Mouse (Mus musculus) MEL (cell line): ENCODE data around the gene 4930415L06Rik.

Experiments
- CTCF ChIP-seq, 3 experiments: IDR thresholded peaks in 2 of 3; conservative IDR thresholded peaks in 1 of 3; 2 replicates each; pipeline ENCODE4 v1.5.1; 2011 to 2012; ENCODE audit warnings: low read length in 3 of 3, low read depth in 2 of 3, mild to moderate bottlenecking in 2 of 3, improper control_type of control experiment in 1 of 3, inconsistent platforms in 1 of 3, mixed read lengths in 1 of 3, moderate library complexity in 1 of 3; ENCODE audit not compliant: control insufficient read depth in 1 of 3, insufficient read depth in 1 of 3, poor library complexity in 1 of 3, severe bottlenecking in 1 of 3
- E2F4 ChIP-seq: IDR thresholded peaks from 2 replicates; pipeline ENCODE4 v1.6.1; 2011; ENCODE audit warnings: low read depth, low read length, improper control_type of control experiment, borderline replicate concordance
- ELF1 ChIP-seq: IDR thresholded peaks from 2 replicates; pipeline ENCODE4 v1.6.1; 2014; ENCODE audit warnings: low read depth, mild to moderate bottlenecking, inconsistent platforms, low read length, improper control_type of control experiment, moderate library complexity
- EP300 ChIP-seq, 2 experiments: IDR thresholded peaks; 2 replicates each; pipeline ENCODE4 v1.6.1; 2011; ENCODE audit warnings: improper control_type of control experiment in 2 of 2, low read length in 2 of 2, low read depth in 1 of 2, mild to moderate bottlenecking in 1 of 2
- GABPA ChIP-seq: IDR thresholded peaks from 2 replicates; pipeline ENCODE4 v1.6.1; 2012; ENCODE audit warnings: low read depth, mild to moderate bottlenecking, inconsistent platforms, low read length, improper control_type of control experiment, moderate library complexity
- GATA1 ChIP-seq: IDR thresholded peaks from 2 replicates; pipeline ENCODE4 v1.6.1; 2011; ENCODE audit warnings: low read depth, low read length, improper control_type of control experiment
- JUND ChIP-seq: IDR thresholded peaks from 2 replicates; pipeline ENCODE4 v1.6.1; 2011; ENCODE audit warnings: low read depth, mild to moderate bottlenecking, improper control_type of control experiment, low read length
- MAFK ChIP-seq: IDR thresholded peaks from 2 replicates; pipeline ENCODE4 v1.6.1; 2011; ENCODE audit warnings: low read depth, mild to moderate bottlenecking, low read length, improper control_type of control experiment, borderline replicate concordance
- POLR2A ChIP-seq, 2 experiments: IDR thresholded peaks; 2 replicates each; pipeline ENCODE4 v1.6.1; 2011 to 2012; ENCODE audit warnings: low read length in 2 of 2, mild to moderate bottlenecking in 2 of 2, control low read depth in 1 of 2, improper control_type of control experiment in 1 of 2, low read depth in 1 of 2, moderate library complexity in 1 of 2; ENCODE audit not compliant: control insufficient read depth in 1 of 2, insufficient read depth in 1 of 2, poor library complexity in 1 of 2
- RAD21 ChIP-seq: IDR thresholded peaks from 2 replicates; pipeline ENCODE4 v1.6.1; 2011; ENCODE audit warnings: mild to moderate bottlenecking, low read depth, low read length, improper control_type of control experiment
- TCF12 ChIP-seq: IDR thresholded peaks from 2 replicates; pipeline ENCODE4 v1.6.1; 2014; ENCODE audit warnings: low read depth, mild to moderate bottlenecking, inconsistent platforms, low read length, improper control_type of control experiment, moderate library complexity
- ZKSCAN1 ChIP-seq: IDR thresholded peaks from 2 replicates; pipeline ENCODE4 v1.6.1; 2012; ENCODE audit warnings: low read depth, mild to moderate bottlenecking, inconsistent platforms, low read length, improper control_type of control experiment, moderate library complexity

DNA sequence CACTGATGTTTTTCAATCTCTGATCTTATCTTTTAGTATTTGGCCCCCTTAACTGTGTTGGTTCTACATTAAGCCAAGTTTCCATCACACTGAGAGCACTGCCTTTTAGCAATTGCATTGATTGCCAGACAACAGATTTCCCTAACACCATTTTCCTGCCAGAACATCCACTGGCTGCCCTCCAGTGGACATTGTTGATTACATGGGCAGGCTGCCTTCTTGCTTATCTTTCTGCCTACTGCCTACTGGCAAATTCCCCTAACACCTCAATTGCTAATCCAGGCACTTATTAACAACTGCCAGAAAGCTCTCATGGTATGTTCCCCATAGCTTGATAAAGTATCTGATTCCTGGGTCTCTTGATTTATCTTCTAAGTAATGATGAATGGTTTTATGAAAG lies 46.0 kb upstream of the 4930415L06Rik start:
- no peak for TF ChIP-seq TCF12
- TF ChIP-seq JUND = no peak
- no peak for TF ChIP-seq EP300 (IDR thresholded peaks at IDR 0.05; ENCODE audit: low read depth in 1 of 2, low read length in 2 of 2)
- TF ChIP-seq CTCF (IDR thresholded peaks at IDR 0.05 in 2 of 3, conservative IDR thresholded peaks at IDR 0.05 in 1 of 3; ENCODE audit: control insufficient read depth in 1 of 3, insufficient read depth in 1 of 3, low read depth in 2 of 3, low read length in 3 of 3, poor library complexity in 1 of 3, severe bottlenecking in 1 of 3) = no peak
- TF ChIP-seq MAFK = no peak
- no peak for TF ChIP-seq POLR2A (IDR thresholded peaks at IDR 0.05; ENCODE audit: control insufficient read depth in 1 of 2, insufficient read depth in 1 of 2, low read depth in 1 of 2, low read length in 2 of 2, poor library complexity in 1 of 2)
- no peak for TF ChIP-seq RAD21
- TF ChIP-seq ZKSCAN1 = no peak
- no peak for TF ChIP-seq ELF1
- TF ChIP-seq GATA1 = no peak
- TF ChIP-seq GABPA = no peak
- TF ChIP-seq E2F4 = no peak
